Mouse (Mus musculus): ENCODE data around the gene Lingo2. TPM values are rescaled to one million over a fixed set of nuclear protein-coding genes. Genes with fewer than 3 reads are reported as not detected.

Lingo2 gene
- 4.6 and 6.5 TPM in 2 replicates for polyA plus RNA-seq (2014; fragmentation: Nextera tagmentation; extraction: Ambion mirVana)

DNA sequence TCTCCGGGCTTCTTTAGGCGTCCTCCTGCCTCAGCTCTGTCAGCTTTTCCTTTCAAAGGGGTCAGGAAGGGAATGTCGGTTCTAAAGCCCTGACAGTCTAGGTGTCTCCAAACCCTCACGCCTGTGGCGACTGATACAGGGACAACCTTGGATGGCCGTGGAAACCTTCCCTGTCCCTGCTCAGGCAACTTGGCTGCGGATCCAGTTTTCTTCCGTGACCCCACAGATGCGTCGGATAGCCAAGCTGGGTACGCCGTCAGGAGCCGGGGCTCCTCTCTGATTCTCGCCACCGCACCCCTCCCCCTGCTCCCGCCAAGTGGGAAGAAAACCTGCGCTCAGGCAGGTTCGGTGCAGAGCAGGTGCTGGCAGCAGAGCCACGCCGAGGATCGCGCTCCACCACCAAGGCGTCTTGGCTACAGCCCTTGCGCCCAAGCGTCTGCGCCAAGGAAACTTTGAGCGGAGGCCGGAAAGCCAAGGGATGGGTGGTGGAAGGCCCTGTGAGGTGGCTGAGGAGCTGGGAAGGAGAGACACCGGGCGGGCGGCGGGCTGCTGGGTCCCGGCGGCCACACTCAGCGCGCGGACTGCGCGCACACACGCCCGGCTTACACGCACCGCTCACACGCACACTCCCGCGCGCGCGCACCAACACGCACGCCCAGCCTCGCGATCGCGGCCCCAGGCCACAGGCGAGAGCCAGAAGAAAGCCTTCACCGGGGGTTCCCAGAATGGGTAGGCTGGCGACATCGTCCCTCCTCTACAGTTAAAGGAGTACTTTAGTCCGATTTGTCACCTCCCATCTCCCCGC, at the start of gene Lingo2:
Gene Lingo2, minus strand, starts transcription at position 598 of the 805 bp plus-strand sequence.
- Histone ChIP-seq H3K9me3 (ENCODE audit: control insufficient read depth, low read length) (no peaks in the 10 kb centered on the region), H3K27ac (replicated peaks; ENCODE audit: low read depth, low read length) (no peak within 1 kb of the TSS), H3K4me2 (ENCODE audit: low read depth, low read length) (peak within 1 kb of the TSS; percentile 99), H3K36me3 (ENCODE audit: control insufficient read depth, insufficient read depth, low read length) (no peaks in the 10 kb centered on the region), H3K4me1 (ENCODE audit: control insufficient read depth, insufficient read depth, low read length) (0 out of 2 replicates have a peak, but pooled peaks cover 3% of the 10 kb centered on the region), H3K9ac (ENCODE audit: low read depth, low read length) (peak within 1 kb of the TSS; percentile 61), H3K4me3 (ENCODE audit: low read depth, low read length) (peak within 1 kb of the TSS; percentile 57), H3K27me3 (replicated peaks; ENCODE audit: control insufficient read depth, insufficient read depth, low read length) (peaks cover 59% of the 10 kb centered on the region)
- ATAC-seq (ENCODE audit: low read depth) (peak; percentile 45), DNase-seq (ENCODE audit: low spot score) (peak; percentile 12)
- WGBS = under 1% methylated on average over 23 of the region's 61 CpGs

DNA sequence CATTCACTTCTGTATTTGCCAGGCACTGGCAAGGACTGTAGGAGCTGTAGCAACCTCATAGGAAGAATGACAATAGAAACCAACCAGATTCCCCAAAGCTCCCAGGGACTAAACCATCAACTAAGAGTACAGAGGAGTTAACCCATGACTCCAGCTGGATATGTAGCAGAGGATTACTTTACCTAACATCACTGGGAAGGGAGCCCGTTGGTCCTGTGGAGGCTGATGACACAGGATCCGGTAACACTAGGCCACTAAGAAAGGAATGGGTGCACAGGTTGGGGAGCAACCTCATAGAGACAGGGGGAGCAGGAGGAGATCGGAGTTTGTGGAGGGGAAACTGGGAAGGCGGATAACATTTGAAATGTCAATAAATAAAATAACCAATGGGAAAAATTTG, 21.8 kb upstream of the Lingo2 start:
- 86% methylated on average over 4 of the region's 4 CpGs for WGBS
- Histone ChIP-seq H3K27ac (replicated peaks; ENCODE audit: low read depth, low read length) (no peak overlapping the region), H3K9me3 (ENCODE audit: control insufficient read depth, low read length) (no peaks in the 10 kb centered on the region), H3K4me2 (ENCODE audit: low read depth, low read length) (no peak overlapping the region), H3K4me3 (ENCODE audit: low read depth, low read length) (no peak overlapping the region), H3K4me1 (ENCODE audit: control insufficient read depth, insufficient read depth, low read length) (no peaks in the 10 kb centered on the region), H3K27me3 (replicated peaks; ENCODE audit: control insufficient read depth, insufficient read depth, low read length) (no peaks in the 10 kb centered on the region), H3K36me3 (ENCODE audit: control insufficient read depth, insufficient read depth, low read length) (no peaks in the 10 kb centered on the region), H3K9ac (ENCODE audit: low read depth, low read length) (no peak overlapping the region)
- ATAC-seq (ENCODE audit: low read depth) = no peak
- DNase-seq (ENCODE audit: low spot score) = no peak

DNA sequence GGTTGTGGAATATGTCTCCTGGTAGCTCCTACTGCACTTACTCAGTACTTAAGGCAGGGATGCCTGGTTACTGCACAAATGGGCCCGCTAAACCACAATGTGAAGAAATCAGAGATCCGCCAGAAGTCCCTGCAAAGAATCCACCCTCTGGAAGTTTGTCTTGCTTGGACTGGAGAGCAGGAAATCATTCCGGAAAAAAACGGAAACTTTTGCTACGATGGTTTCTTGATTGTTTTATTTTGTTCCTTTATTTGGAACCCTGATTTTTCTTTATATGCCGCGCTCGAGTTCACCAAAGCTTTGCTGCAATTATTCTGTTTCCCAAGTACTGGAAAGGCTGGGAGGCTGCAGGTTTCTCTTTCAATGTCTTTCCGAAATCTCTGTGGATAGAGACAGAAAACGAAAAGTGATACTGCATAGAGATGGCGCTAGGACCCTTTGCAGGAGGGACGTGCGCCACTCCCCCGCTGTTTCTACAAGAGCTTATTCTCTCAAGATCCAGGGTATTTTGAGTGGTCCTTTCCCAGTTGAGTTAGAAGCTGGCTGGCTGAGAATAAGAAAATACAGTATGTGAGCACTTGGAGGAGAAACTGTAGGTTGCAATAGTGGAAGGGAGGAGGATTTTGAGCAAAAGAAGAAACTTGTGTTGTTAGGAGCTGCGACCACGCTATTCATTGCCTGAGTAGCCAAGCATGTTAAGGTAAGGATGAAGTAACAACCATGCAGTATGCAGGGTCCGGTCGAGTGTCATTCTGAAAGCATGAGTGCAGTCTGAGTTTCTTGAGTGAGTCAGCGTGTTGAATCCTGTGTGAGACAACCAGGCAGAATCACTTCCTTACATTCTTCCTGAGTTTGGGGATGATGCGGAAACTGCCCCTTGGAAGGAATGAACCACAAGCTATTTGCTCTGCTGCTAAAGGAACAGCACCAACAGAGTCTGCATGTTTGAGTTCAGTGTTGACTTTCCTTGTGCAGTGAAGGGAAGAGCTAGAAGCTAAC, 1.2 kb upstream of the Lingo2 start:
- peak; percentile 29 for DNase-seq (ENCODE audit: low spot score)
- no peak for ATAC-seq (ENCODE audit: low read depth)
- Histone ChIP-seq H3K4me1 (ENCODE audit: control insufficient read depth, insufficient read depth, low read length) (0 out of 2 replicates have a peak, but pooled peaks cover 3% of the 10 kb centered on the region), H3K4me2 (ENCODE audit: low read depth, low read length) (peak overlapping the region; percentile 99), H3K27ac (replicated peaks; ENCODE audit: low read depth, low read length) (no peak overlapping the region), H3K4me3 (ENCODE audit: low read depth, low read length) (peak overlapping the region; percentile 57), H3K36me3 (ENCODE audit: control insufficient read depth, insufficient read depth, low read length) (no peaks in the 10 kb centered on the region), H3K27me3 (replicated peaks; ENCODE audit: control insufficient read depth, insufficient read depth, low read length) (peaks cover 59% of the 10 kb centered on the region), H3K9me3 (ENCODE audit: control insufficient read depth, low read length) (no peaks in the 10 kb centered on the region), H3K9ac (ENCODE audit: low read depth, low read length) (no peak overlapping the region)
- WGBS = 7% methylated on average over 20 of the region's 20 CpGs

DNA sequence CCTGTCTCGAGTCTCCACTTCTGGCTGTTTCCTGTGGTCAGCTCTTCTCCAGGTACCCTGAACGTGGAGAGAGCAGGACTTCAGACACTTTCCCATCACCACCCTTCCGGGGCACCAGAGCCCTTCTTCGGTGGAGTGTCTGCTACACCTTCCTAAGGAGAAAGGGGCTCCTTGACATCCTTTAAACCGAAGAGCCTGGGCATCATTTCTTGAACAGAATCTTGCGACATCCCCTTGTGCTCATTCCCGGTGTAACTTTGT, 338 bp upstream of the Lingo2 start:
- Histone ChIP-seq H3K4me3 (ENCODE audit: low read depth, low read length) (peak overlapping the region; percentile 57), H3K27me3 (replicated peaks; ENCODE audit: control insufficient read depth, insufficient read depth, low read length) (peaks cover 59% of the 10 kb centered on the region), H3K4me2 (ENCODE audit: low read depth, low read length) (peak overlapping the region; percentile 99), H3K9ac (ENCODE audit: low read depth, low read length) (peak overlapping the region; percentile 61), H3K9me3 (ENCODE audit: control insufficient read depth, low read length) (no peaks in the 10 kb centered on the region), H3K36me3 (ENCODE audit: control insufficient read depth, insufficient read depth, low read length) (no peaks in the 10 kb centered on the region), H3K4me1 (ENCODE audit: control insufficient read depth, insufficient read depth, low read length) (0 out of 2 replicates have a peak, but pooled peaks cover 3% of the 10 kb centered on the region), H3K27ac (replicated peaks; ENCODE audit: low read depth, low read length) (no peak overlapping the region)
- DNase-seq (ENCODE audit: low spot score) (peak; percentile 5), ATAC-seq (ENCODE audit: low read depth) (no peak)
- 3% methylated on average over 7 of the region's 7 CpGs for WGBS

DNA sequence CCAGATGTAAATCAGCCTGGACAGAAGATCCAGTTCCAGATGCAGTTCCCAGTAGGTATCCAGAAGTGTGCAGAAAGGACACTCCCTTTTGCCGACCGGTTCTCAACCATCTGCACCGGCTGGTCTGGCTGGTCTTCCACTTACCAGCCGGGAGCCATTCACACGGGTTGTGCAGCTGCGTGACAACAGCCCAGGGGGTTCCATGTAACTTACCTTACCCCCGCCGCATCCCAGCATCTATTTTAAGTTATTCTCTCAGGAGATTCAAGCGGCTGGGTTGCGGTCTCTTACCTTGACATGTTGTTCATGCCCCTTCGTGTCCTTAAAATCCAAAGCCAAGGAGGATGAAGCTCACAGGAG, 777 bp downstream of the Lingo2 start:
- H3K9me3 ChIP-seq (ENCODE audit: control insufficient read depth, low read length) = no peaks in the 10 kb centered on the region
- no peak overlapping the region for H3K27ac ChIP-seq (replicated peaks; ENCODE audit: low read depth, low read length)
- peak overlapping the region; percentile 61 for H3K9ac ChIP-seq (ENCODE audit: low read depth, low read length)
- DNase-seq (ENCODE audit: low spot score) (peak; percentile 11), ATAC-seq (ENCODE audit: low read depth) (no peak; the same call in 1 of the 2 replicates)
- H3K4me2 ChIP-seq (ENCODE audit: low read depth, low read length) = peak overlapping the region; percentile 99
- H3K4me3 ChIP-seq (ENCODE audit: low read depth, low read length) = peak overlapping the region; percentile 57
- 0 out of 2 replicates have a peak, but pooled peaks cover 3% of the 10 kb centered on the region for H3K4me1 ChIP-seq (ENCODE audit: control insufficient read depth, insufficient read depth, low read length)
- no peaks in the 10 kb centered on the region for H3K36me3 ChIP-seq (ENCODE audit: control insufficient read depth, insufficient read depth, low read length)
- 2% methylated on average over 11 of the region's 11 CpGs for WGBS
- H3K27me3 ChIP-seq (replicated peaks; ENCODE audit: control insufficient read depth, insufficient read depth, low read length) = peaks cover 59% of the 10 kb centered on the region

DNA sequence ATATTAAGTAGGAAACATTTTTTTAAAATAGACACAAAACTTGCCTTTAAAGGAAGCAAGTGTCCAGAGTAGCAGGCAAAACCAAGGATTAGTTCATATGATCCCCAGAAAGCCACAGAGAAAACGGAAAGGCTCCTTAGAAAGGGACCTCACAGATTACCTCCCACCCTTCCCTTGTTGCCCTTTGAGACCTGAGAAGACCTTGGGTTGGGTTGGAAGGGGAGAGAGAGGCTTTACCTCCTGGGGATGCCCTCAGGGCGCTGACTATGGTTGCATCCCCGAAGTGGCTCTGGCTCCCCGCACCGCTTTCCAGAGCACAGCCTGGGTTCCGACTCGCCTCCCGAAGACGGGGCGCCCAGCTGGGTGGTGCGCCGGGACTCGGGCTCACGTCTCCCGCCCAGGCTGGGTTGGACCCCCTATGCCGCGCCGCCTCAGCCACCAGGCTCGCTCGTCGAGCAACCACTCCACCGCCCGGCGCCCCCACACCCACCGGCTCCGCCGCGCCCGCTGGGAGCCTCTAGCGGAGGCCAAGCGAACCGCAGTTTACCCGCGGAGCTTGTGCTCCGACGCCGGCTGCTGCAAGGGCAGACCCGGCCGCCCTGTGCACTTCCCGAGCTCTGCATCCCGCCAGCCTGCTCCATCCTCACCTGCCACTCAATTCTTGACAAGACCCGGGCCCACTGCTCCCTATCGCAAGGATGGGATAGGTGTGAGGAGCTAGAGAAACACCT, 1.4 kb downstream of the Lingo2 start:
- H3K27me3 ChIP-seq (replicated peaks; ENCODE audit: control insufficient read depth, insufficient read depth, low read length) = peaks cover 59% of the 10 kb centered on the region
- H3K9ac ChIP-seq (ENCODE audit: low read depth, low read length) = peak overlapping the region; percentile 61
- no peaks in the 10 kb centered on the region for H3K9me3 ChIP-seq (ENCODE audit: control insufficient read depth, low read length)

DNA sequence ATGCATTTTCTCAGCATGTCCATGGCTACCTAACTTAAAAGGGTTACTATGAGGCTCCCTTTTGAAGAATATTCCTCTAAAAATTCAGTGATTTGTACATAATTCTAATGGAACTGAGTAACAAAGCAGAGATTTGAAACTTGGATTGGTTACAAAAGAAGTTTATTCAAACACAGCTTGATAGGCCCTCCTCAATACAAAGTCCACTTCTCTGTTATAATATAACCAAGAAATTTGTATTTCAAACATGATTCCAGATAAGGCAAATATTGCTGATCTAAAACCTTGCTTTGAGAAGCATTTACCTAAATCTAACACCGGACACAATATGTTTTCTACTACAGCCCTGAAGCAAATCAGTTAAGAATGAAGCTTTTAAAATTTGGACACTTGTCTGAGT, 60.7 kb downstream of the Lingo2 start:
- Histone ChIP-seq H3K27me3 (replicated peaks; ENCODE audit: control insufficient read depth, insufficient read depth, low read length) (no peaks in the 10 kb centered on the region), H3K36me3 (ENCODE audit: control insufficient read depth, insufficient read depth, low read length) (no peaks in the 10 kb centered on the region), H3K9me3 (ENCODE audit: control insufficient read depth, low read length) (0 out of 2 replicates have a peak, but pooled peaks cover 3% of the 10 kb centered on the region), H3K4me1 (ENCODE audit: control insufficient read depth, insufficient read depth, low read length) (no peaks in the 10 kb centered on the region), H3K4me2 (ENCODE audit: low read depth, low read length) (no peak overlapping the region), H3K4me3 (ENCODE audit: low read depth, low read length) (no peak overlapping the region), H3K27ac (replicated peaks; ENCODE audit: low read depth, low read length) (no peak overlapping the region), H3K9ac (ENCODE audit: low read depth, low read length) (no peak overlapping the region)
- ATAC-seq (ENCODE audit: low read depth) = no peak
- WGBS = 87% methylated on average over 1 of the region's 1 CpGs
- DNase-seq (ENCODE audit: low spot score) = no peak

More for the DNA sequence above, 1.4 kb downstream of the Lingo2 start:
- DNase-seq (ENCODE audit: low spot score) (peak; percentile 75), ATAC-seq (ENCODE audit: low read depth) (peak; percentile 91)
- H3K36me3 ChIP-seq (ENCODE audit: control insufficient read depth, insufficient read depth, low read length) = no peaks in the 10 kb centered on the region
- H3K27ac ChIP-seq (replicated peaks; ENCODE audit: low read depth, low read length) = no peak overlapping the region
- 0 out of 2 replicates have a peak, but pooled peaks cover 3% of the 10 kb centered on the region for H3K4me1 ChIP-seq (ENCODE audit: control insufficient read depth, insufficient read depth, low read length)
- peak overlapping the region; percentile 57 for H3K4me3 ChIP-seq (ENCODE audit: low read depth, low read length)
- peak overlapping the region; percentile 99 for H3K4me2 ChIP-seq (ENCODE audit: low read depth, low read length)
- 1% methylated on average over 21 of the region's 43 CpGs for WGBS

DNA sequence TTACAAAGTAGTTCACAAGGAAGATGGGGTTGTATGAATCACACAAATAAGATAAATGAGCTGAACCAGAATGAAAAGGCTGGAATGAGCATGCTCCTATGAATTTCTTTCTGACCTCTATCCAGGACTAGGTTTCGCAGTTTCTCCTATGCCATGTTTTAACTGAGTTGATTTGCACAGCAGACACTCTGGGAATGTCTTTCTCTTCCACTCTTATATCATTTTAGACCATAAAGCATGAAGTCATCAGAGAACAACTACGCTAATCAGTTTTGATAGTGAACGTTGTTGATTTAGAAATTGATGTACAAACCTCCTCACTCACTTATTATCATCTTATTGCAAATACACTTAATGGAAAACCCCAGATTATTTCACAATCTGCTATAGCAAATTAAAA, 61.2 kb downstream of the Lingo2 start:
- DNase-seq (ENCODE audit: low spot score) (no peak), ATAC-seq (ENCODE audit: low read depth) (no peak)
- no peak overlapping the region for H3K4me2 ChIP-seq (ENCODE audit: low read depth, low read length)
- H3K9ac ChIP-seq (ENCODE audit: low read depth, low read length) = no peak overlapping the region
- H3K36me3 ChIP-seq (ENCODE audit: control insufficient read depth, insufficient read depth, low read length) = no peaks in the 10 kb centered on the region
- H3K27ac ChIP-seq (replicated peaks; ENCODE audit: low read depth, low read length) = no peak overlapping the region
- no peak overlapping the region for H3K4me3 ChIP-seq (ENCODE audit: low read depth, low read length)
- H3K9me3 ChIP-seq (ENCODE audit: control insufficient read depth, low read length) = 0 out of 2 replicates have a peak, but pooled peaks cover 3% of the 10 kb centered on the region
- no peaks in the 10 kb centered on the region for H3K4me1 ChIP-seq (ENCODE audit: control insufficient read depth, insufficient read depth, low read length)
- 86% methylated on average over 3 of the region's 3 CpGs for WGBS
- H3K27me3 ChIP-seq (replicated peaks; ENCODE audit: control insufficient read depth, insufficient read depth, low read length) = no peaks in the 10 kb centered on the region
